Mouse (Mus musculus) midbrain, postnatal 0 days (tissue): ENCODE data around the gene Snx8. TPM values are rescaled to one million over a fixed set of nuclear protein-coding genes. Genes with fewer than 3 reads are reported as not detected.
"Not testable (repeated sequence)": the region's sequence is repeated elsewhere in the genome, so short reads cannot be mapped to it uniquely, and the experiment has no call there.

Source experiments
- ATAC-seq: fragments of 200-750 bp; cut with Nextera tagmentation; 2 replicates; pipeline ENCODE4 v1.8.0; 2017; ENCODE audit warnings: moderate number of reproducible peaks, mild to moderate bottlenecking, moderate TSS enrichment, moderate library complexity; ENCODE audit not compliant: low FRiP score
- DNase-seq: peaks from one replicate; pipeline ENCODE4 v3.0.0-alpha.2; 2015; ENCODE audit warnings: low spot score
- H3K27ac ChIP-seq: fragments of 300-500 bp; sonication (generic); 2 replicates; pipeline ENCODE4 v1.5.1; 2014; ENCODE audit warnings: low read depth, mild to moderate bottlenecking, low read length, mixed read lengths
- H3K27me3 ChIP-seq: fragments of 300-500 bp; sonication (generic); 2 replicates; pipeline ENCODE4 v1.6.1; 2014; ENCODE audit warnings: low read length, control low read depth, mixed read lengths; ENCODE audit not compliant: insufficient read depth
- H3K36me3 ChIP-seq: fragments of 300-500 bp; sonication (generic); 2 replicates; pipeline ENCODE4 v1.6.1; 2014; ENCODE audit warnings: low read length, control low read depth, mixed read lengths; ENCODE audit not compliant: insufficient read depth
- H3K4me1 ChIP-seq: fragments of 300-500 bp; sonication (generic); 2 replicates; pipeline ENCODE4 v1.6.1; 2014; ENCODE audit warnings: mild to moderate bottlenecking, control low read depth, antibody characterized with exemption, low read length, mixed read lengths; ENCODE audit not compliant: insufficient read depth
- H3K4me2 ChIP-seq: fragments of 300-500 bp; sonication (generic); 2 replicates; pipeline ENCODE4 v1.6.1; 2014; ENCODE audit warnings: low read depth, mild to moderate bottlenecking, low read length, mixed read lengths; ENCODE audit not compliant: poor library complexity, severe bottlenecking
- H3K4me3 ChIP-seq: fragments of 300-500 bp; sonication (generic); 2 replicates; pipeline ENCODE4 v1.5.1; 2014; ENCODE audit warnings: low read depth, mild to moderate bottlenecking, low read length, moderate library complexity
- H3K9ac ChIP-seq: fragments of 300-500 bp; sonication (generic); replicated peaks from 2 replicates; pipeline ENCODE4 v1.6.1; 2014; ENCODE audit warnings: mild to moderate bottlenecking, low read length, moderate library complexity, mixed read lengths; ENCODE audit not compliant: poor library complexity, severe bottlenecking
- H3K9me3 ChIP-seq: fragments of 300-500 bp; sonication (generic); 2 replicates; pipeline ENCODE4 v1.6.1; 2016; ENCODE audit warnings: low read length, control low read depth
- CTCF ChIP-seq: IDR thresholded peaks from 2 replicates; pipeline ENCODE4 v1.5.1; 2016; ENCODE audit warnings: antibody characterized with exemption, mild to moderate bottlenecking
- WGBS: fragments of 180-500 bp; shearing (Covaris S2); extraction: QIAGEN DNeasy Blood & Tissue Kit; methylation state at CpG from one replicate; pipeline ENCODE4 v1.1.7; 2014; 5-methylcytosine and 5-hydroxymethylcytosine counted together
- polyA plus RNA-seq: library from polyadenylated mRNA; unstranded; fragments of >200 nt; fragmentation: Nextera tagmentation; extraction: Ambion mirVana; gene quantifications from 2 replicates; pipeline ENCODE4 v1.2.1, GENCODE M21; 2015
- total RNA-seq: library from RNA; depleted of rRNA; stranded (reverse); fragments of >200 nt; gene quantifications from 2 replicates; pipeline ENCODE4 v1.2.3, GENCODE M21; 2014

The Snx8 gene
- total and polyA plus RNA-seq, 2 experiments from 2014 or later, result 46.9 to 86.8 TPM

DNA sequence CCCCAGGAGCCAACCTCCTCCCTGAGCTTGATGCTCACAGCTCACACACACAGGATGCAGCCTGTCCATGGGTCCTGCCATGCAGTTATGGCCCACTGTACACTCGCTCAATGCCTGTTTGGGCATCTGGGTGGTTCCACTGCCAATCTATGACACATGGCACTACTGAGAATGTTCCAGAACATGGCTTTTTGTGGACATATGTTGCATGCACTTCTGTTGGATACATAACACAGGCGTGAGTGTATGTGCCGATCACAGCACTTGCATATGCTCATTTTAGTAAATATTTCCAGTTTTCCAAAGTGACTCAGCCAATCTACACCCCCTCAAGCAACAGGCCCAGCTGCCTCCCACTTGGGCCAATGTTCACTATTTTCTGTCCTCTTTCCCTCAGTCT, 17.4 kb downstream of the Snx8 start:
- ATAC-seq (no peak), DNase-seq (no peak)
- H3K36me3 ChIP-seq, result no peaks in the 10 kb centered on the region
- TF ChIP-seq CTCF, result no peak
- 96% methylated on average over 3 of the region's 3 CpGs for WGBS
- H3K4me2 ChIP-seq, result no peak overlapping the region
- no peaks in the 10 kb centered on the region for H3K4me1 ChIP-seq
- no peaks in the 10 kb centered on the region for H3K27me3 ChIP-seq
- H3K9me3 ChIP-seq, result no peaks in the 10 kb centered on the region
- no peak overlapping the region for H3K27ac ChIP-seq
- H3K9ac ChIP-seq, result no peak overlapping the region
- H3K4me3 ChIP-seq, result no peak overlapping the region

DNA sequence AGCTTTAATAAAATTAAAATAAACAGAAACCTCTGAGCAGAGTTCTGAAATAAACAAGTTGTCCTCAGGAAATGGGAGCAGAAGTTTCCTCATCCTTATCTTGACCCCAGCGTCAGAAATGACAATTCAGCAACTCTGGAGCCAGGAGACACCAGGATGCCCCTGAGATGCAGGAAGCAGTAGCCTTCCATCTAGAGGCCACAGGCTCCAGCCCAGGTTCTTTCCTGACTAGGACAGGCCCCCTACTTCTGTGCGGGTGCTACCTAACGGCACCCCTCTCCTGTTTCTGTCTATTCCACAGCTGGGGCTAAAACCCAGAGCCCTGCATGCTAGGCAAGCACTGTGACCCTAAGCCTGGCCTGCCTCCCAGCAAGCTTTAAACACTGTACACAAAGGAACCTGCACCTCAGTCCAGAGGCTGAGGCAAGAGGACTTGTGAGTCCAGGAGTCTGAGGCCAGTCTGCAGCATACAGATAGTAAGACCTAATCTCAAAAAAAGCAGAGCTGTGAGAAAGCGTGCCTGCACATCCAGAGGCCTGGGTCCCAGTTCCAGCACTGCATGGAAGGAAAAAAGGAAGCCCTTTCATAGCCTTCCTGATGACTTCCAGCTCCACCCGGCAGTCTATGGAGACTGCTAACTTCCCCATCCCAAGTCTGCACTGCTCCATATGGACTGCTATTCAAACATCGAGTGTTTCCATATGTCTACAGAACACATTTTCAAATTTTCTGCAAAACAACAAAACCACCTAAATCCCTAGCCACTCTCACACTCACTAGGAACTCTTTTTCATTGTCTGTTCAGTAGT, 18.4 kb downstream of the Snx8 start:
- Histone ChIP-seq H3K27ac (no peak overlapping the region), H3K9ac (no peak overlapping the region), H3K4me3 (no peak overlapping the region), H3K9me3 (no peaks in the 10 kb centered on the region), H3K4me1 (no peaks in the 10 kb centered on the region), H3K27me3 (no peaks in the 10 kb centered on the region), H3K4me2 (no peak overlapping the region), H3K36me3 (no peaks in the 10 kb centered on the region)
- 87% methylated on average over 6 of the region's 6 CpGs for WGBS
- DNase-seq (no peak), ATAC-seq (no peak)
- no peak for TF ChIP-seq CTCF

DNA sequence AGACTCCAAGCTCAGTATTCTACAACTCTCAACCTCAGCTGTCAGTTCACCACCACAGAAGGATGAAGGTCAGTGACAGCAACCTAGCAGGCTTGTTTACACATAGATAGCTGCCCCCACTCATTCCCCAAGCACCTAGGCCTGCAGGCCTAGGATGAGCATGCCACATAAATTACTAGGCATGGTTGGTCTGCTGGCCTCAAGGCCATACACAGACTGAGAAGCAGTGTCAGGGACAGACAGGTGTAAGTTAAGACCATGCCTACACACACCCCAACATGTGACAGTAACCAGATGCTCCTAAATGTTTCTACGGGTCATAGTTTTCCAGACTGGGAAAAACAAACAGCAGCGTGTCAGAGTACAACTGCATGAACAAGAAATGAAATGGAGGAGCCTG, 19.6 kb downstream of the Snx8 start:
- Histone ChIP-seq H3K36me3 (no peaks in the 10 kb centered on the region), H3K4me1 (no peaks in the 10 kb centered on the region), H3K27ac (no peak overlapping the region), H3K4me3 (no peak overlapping the region), H3K9me3 (no peaks in the 10 kb centered on the region), H3K27me3 (no peaks in the 10 kb centered on the region), H3K9ac (no peak overlapping the region), H3K4me2 (no peak overlapping the region)
- WGBS, result 91% methylated on average over 2 of the region's 2 CpGs
- no peak for ATAC-seq
- TF ChIP-seq CTCF, result no peak
- no peak for DNase-seq

DNA sequence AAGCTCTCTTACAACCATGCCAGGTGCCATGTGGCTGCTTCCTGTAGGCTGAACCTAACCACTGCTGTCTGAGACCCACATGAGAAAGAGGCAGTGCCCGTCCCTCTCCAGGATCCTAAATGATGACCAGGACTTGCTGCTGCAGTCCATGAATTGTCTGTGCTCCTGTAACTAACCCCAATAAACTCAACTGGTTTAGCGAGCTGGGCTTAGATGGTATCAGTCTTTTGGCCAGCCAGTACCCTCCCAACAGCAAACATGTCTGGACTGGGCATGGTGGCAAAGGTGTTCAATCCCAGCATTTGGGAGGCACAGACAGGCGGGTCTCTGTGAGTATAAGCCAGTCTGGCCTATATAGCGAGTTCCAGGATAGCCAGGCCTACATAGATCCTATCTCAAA, 20.1 kb downstream of the Snx8 start:
- Histone ChIP-seq H3K27me3 (no peaks in the 10 kb centered on the region), H3K27ac (no peak overlapping the region), H3K4me3 (no peak overlapping the region), H3K9ac (no peak overlapping the region), H3K4me2 (no peak overlapping the region), H3K36me3 (no peaks in the 10 kb centered on the region), H3K9me3 (no peaks in the 10 kb centered on the region), H3K4me1 (no peaks in the 10 kb centered on the region)
- DNase-seq (no peak), ATAC-seq (no peak)
- 95% methylated on average over 4 of the region's 4 CpGs for WGBS
- no peak for TF ChIP-seq CTCF

DNA sequence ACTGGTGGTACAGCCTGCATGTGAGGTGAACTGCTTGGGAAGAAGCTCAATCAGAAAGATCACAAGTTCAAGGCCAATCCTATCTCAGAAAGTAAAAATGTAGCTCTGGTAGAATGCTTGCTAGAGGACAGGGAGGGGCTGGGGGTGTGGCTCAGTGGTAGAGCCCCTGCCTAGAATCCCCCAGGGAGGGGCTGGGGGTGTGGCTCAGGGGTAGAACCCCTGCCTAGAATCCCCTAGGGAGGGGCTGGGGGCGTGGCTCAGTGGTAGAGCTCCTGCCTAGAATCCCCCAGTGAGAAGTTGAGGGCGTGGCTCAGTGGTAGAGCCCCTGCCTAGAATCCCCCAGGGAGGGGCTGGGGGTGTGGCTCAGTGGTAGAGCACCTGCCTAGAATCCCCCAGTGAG, 20.9 kb downstream of the Snx8 start:
- H3K9ac ChIP-seq, H3K4me1 ChIP-seq, H3K36me3 ChIP-seq, DNase-seq, H3K27me3 ChIP-seq, ATAC-seq, H3K4me2 ChIP-seq, H3K9me3 ChIP-seq, H3K27ac ChIP-seq, H3K4me3 ChIP-seq: not testable (repeated sequence)
- 78% methylated on average over 2 of the region's 2 CpGs for WGBS

DNA sequence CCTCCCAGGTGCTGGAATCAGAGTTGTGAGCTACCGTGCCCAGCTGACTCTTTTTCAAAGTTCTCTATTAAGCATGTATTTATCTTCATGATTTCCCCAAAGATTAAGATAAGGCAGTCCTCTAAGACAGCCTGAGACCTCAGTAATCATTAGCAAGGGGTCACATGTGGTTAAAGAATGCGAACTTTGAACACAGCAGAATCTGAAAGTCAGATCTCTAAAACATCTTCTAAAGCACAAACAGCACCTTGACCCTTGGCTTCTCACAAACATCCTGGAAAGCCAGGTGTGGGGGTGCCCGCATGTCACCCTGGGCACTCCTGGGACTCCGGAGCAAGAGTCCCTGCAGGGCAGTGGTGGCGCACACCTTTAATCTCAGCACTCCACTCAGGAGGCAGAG, 24.6 kb downstream of the Snx8 start:
- Histone ChIP-seq H3K27me3 (no peaks in the 10 kb centered on the region), H3K4me3 (no peak overlapping the region), H3K4me1 (no peaks in the 10 kb centered on the region), H3K4me2 (no peak overlapping the region), H3K9ac (no peak overlapping the region), H3K9me3 (no peaks in the 10 kb centered on the region), H3K27ac (no peak overlapping the region), H3K36me3 (peaks cover 7% of the 10 kb centered on the region; the same call in 1 of the 2 replicates)
- TF ChIP-seq CTCF, result no peak
- 96% methylated on average over 5 of the region's 5 CpGs for WGBS
- no peak for DNase-seq
- no peak for ATAC-seq
